Mouse (Mus musculus) neural tube, embryonic 14.5 days (tissue): ENCODE measurements around the gene Slc25a23. TPM values are rescaled to one million over a fixed set of nuclear protein-coding genes. Genes with fewer than 3 reads are reported as not detected.

ENCODE experiments used
- ATAC-seq: fragments of 200-750 bp; cut with Nextera tagmentation; 2 replicates; pipeline ENCODE4 v1.8.0; 2017; ENCODE audit warnings: low read depth, mild to moderate bottlenecking, moderate TSS enrichment, moderate library complexity
- H3K27ac ChIP-seq: fragments of 300-500 bp; sonication (generic); 2 replicates; pipeline ENCODE4 v1.5.1; 2014; ENCODE audit warnings: low read depth, mild to moderate bottlenecking, control low read depth, low read length, moderate library complexity, mixed read lengths
- H3K27me3 ChIP-seq: fragments of 300-500 bp; sonication (generic); 2 replicates; pipeline ENCODE4 v1.6.1; 2014; ENCODE audit warnings: low read length; ENCODE audit not compliant: control insufficient read depth, insufficient read depth
- H3K36me3 ChIP-seq: fragments of 300-500 bp; sonication (generic); 2 replicates; pipeline ENCODE4 v1.6.1; 2014; ENCODE audit warnings: low read length, mixed read lengths; ENCODE audit not compliant: control insufficient read depth, insufficient read depth
- H3K4me1 ChIP-seq: fragments of 300-500 bp; sonication (generic); 2 replicates; pipeline ENCODE4 v1.6.1; 2014; ENCODE audit warnings: low read length; ENCODE audit not compliant: control insufficient read depth, insufficient read depth
- H3K4me2 ChIP-seq: fragments of 300-500 bp; sonication (generic); 2 replicates; pipeline ENCODE4 v1.6.1; 2014; ENCODE audit warnings: mild to moderate bottlenecking, low read depth, low read length, control low read depth
- H3K4me3 ChIP-seq: fragments of 300-500 bp; sonication (generic); 2 replicates; pipeline ENCODE4 v1.5.1; 2014; ENCODE audit warnings: low read depth, low read length, control low read depth, mixed read lengths
- H3K9ac ChIP-seq: fragments of 300-500 bp; sonication (generic); replicated peaks from 2 replicates; pipeline ENCODE4 v1.6.1; 2014; ENCODE audit warnings: low read depth, mild to moderate bottlenecking, control low read depth, low read length, mixed read lengths
- H3K9me3 ChIP-seq: fragments of 300-500 bp; sonication (generic); 2 replicates; pipeline ENCODE4 v1.6.1; 2016; ENCODE audit warnings: low read length; ENCODE audit not compliant: control insufficient read depth
- WGBS: fragments of 180-500 bp; shearing (Covaris S2); extraction: QIAGEN DNeasy Blood & Tissue Kit; methylation state at CpG from one replicate; pipeline ENCODE4 v1.1.7; 2014; 5-methylcytosine and 5-hydroxymethylcytosine counted together
- polyA plus RNA-seq: library from polyadenylated mRNA; unstranded; fragments of >200 nt; fragmentation: Nextera tagmentation; extraction: Ambion mirVana; gene quantifications from 2 replicates; pipeline ENCODE4 v1.2.1, GENCODE M21; 2014

Gene Slc25a23
- polyA plus RNA-seq, 1 experiment from 2014 or later: 48.9 TPM

DNA sequence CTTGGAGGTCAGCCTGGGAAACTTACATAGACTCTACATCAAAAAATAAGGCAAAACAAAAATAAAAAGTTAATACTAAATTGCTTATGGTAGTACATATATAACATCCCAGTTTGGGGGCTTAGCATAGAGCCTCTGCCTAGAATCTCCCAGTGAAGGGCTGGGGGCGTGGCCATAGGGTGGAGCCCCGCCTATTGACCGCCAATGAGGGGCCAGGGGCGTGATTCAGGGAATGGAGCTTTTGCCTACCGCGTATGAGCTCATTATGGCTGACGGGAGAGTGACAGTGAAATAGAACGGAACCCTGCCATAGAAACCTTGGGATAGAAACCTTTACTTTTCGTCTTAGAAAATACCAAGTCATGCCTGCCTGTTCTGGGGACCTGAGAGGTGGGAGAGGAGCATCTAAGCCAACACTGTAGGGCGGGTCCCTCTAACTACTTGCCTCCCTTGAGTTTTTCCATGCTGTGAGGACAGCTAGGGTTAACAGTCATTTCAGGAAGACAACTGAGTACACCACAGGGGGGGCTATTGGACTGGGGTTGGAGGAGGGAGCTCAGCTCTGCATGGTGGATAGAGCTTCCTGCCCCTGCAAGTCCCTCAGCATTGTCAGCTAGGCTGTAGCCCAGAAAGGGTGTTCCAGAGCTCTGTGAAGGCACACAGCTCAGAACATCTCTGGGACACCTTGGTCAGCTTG, 40.1 kb upstream of the Slc25a23 start:
- no peak for ATAC-seq
- H3K4me3 ChIP-seq: no peak overlapping the region
- H3K4me2 ChIP-seq: no peak overlapping the region
- 9% methylated on average over 10 of the region's 10 CpGs for WGBS
- no peaks in the 10 kb centered on the region for H3K27me3 ChIP-seq
- no peaks in the 10 kb centered on the region for H3K9me3 ChIP-seq
- no peak overlapping the region for H3K27ac ChIP-seq
- H3K9ac ChIP-seq: no peak overlapping the region
- no peaks in the 10 kb centered on the region for H3K36me3 ChIP-seq
- peaks cover 4% of the 10 kb centered on the region; the same call in 1 of the 2 replicates for H3K4me1 ChIP-seq

DNA sequence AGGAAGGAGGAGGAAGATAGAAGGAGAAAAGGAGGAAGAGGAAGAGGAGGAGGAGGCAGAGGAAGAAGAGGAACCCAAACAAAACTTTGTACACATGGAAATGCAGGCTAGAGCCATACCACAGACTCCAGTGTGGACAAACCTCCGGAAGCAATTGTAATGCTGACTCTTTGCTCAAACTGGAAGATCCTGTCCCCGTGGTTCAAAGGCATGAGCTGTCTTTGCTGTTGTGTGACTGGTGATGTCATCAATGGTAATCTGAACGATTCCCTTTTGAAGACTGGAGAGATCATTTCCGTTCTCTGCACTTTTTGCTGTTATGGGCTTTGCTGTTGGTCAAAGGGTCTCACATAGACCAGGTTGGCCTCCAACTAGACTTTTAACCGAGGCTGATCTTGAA, 38.7 kb upstream of the Slc25a23 start:
- no peaks in the 10 kb centered on the region for H3K9me3 ChIP-seq
- no peak overlapping the region for H3K27ac ChIP-seq
- H3K4me2 ChIP-seq: no peak overlapping the region
- WGBS: 85% methylated on average over 5 of the region's 5 CpGs
- H3K4me3 ChIP-seq: no peak overlapping the region
- H3K9ac ChIP-seq: no peak overlapping the region
- H3K27me3 ChIP-seq: no peaks in the 10 kb centered on the region
- H3K36me3 ChIP-seq: no peaks in the 10 kb centered on the region
- no peak for ATAC-seq
- H3K4me1 ChIP-seq: no peaks in the 10 kb centered on the region

DNA sequence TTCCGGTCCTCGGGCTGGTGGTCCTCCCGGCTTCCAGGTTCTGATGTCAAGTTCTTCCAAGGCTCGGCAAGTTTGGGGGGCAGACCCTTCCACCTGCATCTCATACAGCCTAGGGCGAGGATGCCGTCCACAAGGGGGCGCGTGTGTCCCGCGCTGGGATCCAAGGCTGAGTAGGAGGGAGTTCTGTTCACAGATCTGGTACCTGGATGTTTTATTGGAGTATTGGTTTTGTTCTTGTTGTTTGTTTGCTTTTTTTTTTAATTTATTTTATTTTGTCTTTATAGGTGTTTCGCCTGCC, 36.9 kb upstream of the Slc25a23 start:
- no peak overlapping the region for H3K9ac ChIP-seq
- H3K9me3 ChIP-seq: no peaks in the 10 kb centered on the region
- 0 out of 2 replicates have a peak overlapping the region, but pooled peaks have one; percentile 4 for H3K4me3 ChIP-seq
- ATAC-seq: peak; percentile 83
- 2% methylated on average over 11 of the region's 11 CpGs for WGBS
- peak overlapping the region; percentile 28 for H3K4me2 ChIP-seq
- H3K4me1 ChIP-seq: no peaks in the 10 kb centered on the region
- H3K27me3 ChIP-seq: no peaks in the 10 kb centered on the region
- H3K27ac ChIP-seq: no peak overlapping the region
- no peaks in the 10 kb centered on the region for H3K36me3 ChIP-seq

DNA sequence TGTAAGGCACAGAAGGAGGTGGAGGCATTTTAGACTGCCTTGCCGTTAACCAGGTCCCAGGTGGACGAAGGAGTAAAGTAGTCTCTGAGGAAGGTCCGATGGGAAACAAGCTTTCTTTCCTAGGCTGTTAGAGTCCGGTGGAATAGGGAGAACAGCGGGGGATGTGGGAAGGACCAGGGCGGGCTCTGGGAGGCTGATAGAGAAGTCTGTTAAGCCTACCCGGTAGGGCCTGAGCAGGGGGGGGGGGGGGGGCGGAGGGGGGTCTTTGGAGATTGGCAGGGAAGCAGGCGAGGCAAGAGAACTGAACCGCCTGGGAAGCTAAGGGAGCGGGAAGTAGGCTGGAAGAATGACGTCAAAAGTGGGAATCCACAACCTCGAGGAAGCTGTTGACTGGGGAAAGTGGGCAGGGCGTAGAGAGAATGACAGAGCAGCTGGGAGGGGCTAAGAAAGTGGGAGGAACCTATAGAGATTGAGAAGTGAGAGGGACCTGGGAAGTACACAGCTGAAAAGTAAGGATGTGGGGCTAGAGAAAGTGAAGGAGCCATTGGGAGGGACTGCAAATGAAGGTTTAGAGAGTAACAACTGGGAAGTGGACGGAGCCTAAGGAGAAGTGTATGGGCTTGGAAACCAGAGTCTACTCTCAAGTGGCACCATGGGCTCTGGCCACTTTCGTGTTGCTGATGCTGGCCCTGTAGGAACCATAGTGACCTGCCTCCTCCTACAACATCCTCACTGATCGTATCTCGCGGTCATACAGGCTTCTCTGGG, 36.4 kb upstream of the Slc25a23 start:
- H3K4me2 ChIP-seq: peak overlapping the region; percentile 28
- H3K27ac ChIP-seq: no peak overlapping the region
- 1% methylated on average over 17 of the region's 19 CpGs for WGBS
- H3K27me3 ChIP-seq: no peaks in the 10 kb centered on the region
- H3K4me3 ChIP-seq: 0 out of 2 replicates have a peak overlapping the region, but pooled peaks have one; percentile 4
- H3K9me3 ChIP-seq: no peaks in the 10 kb centered on the region
- peak; percentile 71 for ATAC-seq
- no peaks in the 10 kb centered on the region for H3K4me1 ChIP-seq
- no peak overlapping the region for H3K9ac ChIP-seq
- no peaks in the 10 kb centered on the region for H3K36me3 ChIP-seq

DNA sequence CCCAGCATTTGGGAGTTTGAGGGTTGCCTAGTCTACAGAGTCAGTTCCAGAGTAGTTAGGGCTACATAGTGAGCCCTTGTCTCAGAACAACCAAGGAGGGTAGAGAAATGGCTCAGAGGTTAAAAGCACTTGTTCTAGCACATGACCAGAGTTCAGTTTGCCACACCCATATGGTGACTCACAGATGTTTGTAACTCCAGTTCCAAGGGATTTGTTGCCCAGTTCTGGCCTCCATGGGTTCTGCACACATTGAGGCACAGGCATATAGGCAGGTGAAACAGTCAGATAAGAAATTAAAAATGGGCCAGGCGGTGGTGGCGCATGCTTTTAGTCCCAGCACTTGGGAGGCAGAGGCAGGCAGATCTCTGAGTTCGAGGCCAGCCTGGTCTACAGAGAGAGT, 34.6 kb upstream of the Slc25a23 start:
- no peak overlapping the region for H3K9ac ChIP-seq
- 91% methylated on average over 3 of the region's 3 CpGs for WGBS
- no peak for ATAC-seq
- no peaks in the 10 kb centered on the region for H3K4me1 ChIP-seq
- H3K4me2 ChIP-seq: no peak overlapping the region
- H3K4me3 ChIP-seq: no peak overlapping the region
- H3K36me3 ChIP-seq: no peaks in the 10 kb centered on the region
- H3K27ac ChIP-seq: no peak overlapping the region
- H3K9me3 ChIP-seq: no peaks in the 10 kb centered on the region
- no peaks in the 10 kb centered on the region for H3K27me3 ChIP-seq

DNA sequence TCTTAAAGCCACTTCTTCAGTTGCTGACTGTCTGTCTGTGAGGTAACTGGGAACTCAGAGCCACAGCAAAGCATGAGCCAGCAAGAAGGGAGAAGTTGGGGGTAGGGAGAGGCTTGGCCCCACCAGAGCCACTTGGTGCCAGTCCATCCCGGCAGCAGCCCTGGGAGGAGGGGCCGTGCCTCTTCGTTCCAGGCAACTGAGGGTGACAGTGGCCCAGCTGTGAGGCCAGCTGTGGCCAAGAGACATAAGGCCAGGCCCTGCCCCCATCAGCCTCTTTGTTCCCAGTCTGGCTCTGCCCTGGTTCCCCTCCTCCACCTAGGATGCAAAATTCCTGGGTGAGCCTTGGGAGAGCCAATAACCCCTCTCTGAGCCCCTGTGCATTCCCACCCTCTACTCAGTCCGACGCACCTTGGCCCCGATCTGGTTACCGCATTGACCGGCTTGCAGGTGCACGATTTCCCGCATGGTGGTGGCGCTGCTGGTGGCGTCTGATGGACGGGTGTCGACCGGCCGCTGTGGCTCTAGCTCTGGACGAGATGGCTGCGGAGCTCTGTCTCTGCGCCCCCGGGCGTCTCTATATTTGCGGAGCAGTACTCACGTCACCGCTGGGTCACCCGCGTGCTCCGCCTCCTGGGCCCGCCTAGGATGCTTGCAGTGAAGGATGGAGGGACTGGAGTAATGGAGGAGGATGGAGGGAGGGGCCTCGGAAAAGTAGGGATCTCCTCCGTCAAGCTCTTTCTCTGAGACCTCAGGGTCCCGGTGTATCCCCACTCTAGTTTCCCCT, 27.6 kb upstream of the Slc25a23 start, which contains the start of gene Tubb4a:
Gene Tubb4a (minus strand): TSS at position 734 of the 784 bp plus-strand sequence.
- H3K4me1 ChIP-seq: peaks cover 5% of the 10 kb centered on the region
- peak within 1 kb of the TSS; percentile 81 for H3K9ac ChIP-seq
- H3K36me3 ChIP-seq: peaks cover 9% of the 10 kb centered on the region
- peak within 1 kb of the TSS; percentile 83 for H3K27ac ChIP-seq
- H3K9me3 ChIP-seq: no peaks in the 10 kb centered on the region
- peak; percentile 96 for ATAC-seq
- under 1% methylated on average over 31 of the region's 31 CpGs for WGBS
- peak within 1 kb of the TSS; percentile 61 for H3K4me3 ChIP-seq
- no peaks in the 10 kb centered on the region for H3K27me3 ChIP-seq
- H3K4me2 ChIP-seq: peak within 1 kb of the TSS; percentile 62

DNA sequence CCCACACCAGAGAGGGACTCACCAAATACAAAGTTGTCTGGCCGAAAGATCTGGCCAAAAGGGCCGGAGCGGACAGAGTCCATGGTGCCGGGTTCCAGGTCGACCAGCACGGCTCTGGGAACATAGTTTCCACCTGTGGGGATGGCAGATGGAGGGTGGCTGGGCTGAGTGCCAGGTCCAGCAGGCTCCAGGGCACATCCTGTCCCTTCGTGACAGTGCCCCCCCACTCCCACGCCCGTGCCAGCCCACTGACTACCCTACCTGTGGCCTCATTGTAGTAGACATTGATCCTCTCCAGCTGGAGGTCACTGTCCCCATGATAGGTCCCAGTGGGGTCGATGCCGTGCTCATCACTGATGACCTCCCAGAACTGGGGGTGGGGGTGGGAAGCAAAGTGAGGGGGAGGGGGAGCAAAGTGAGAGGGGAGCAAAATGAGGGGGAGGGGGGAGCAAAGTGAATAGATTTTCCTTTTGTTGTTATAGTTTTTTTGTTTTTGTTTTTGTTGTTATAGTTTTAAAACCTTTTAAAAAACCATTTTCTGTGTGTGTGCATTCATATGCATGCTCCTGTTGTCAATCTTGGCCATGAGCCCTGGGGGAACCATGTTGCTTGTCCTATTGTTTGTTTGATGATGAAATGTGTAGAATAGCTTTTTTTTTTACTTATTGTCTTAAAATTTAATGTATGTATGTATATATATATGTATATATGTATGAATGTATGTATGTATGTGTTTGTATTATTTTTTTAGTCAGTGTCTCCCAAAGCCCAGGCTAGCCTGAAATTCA, 26.5 kb upstream of the Slc25a23 start:
- H3K4me1 ChIP-seq: peaks cover 5% of the 10 kb centered on the region
- ATAC-seq: no peak
- 86% methylated on average over 11 of the region's 11 CpGs for WGBS
- H3K4me2 ChIP-seq: peak overlapping the region; percentile 62
- H3K4me3 ChIP-seq: peak overlapping the region; percentile 61
- H3K9ac ChIP-seq: peak overlapping the region; percentile 81; the same call in 1 of the 2 replicates
- H3K27me3 ChIP-seq: no peaks in the 10 kb centered on the region
- no peak overlapping the region for H3K27ac ChIP-seq
- H3K36me3 ChIP-seq: peaks cover 12% of the 10 kb centered on the region
- H3K9me3 ChIP-seq: no peaks in the 10 kb centered on the region

DNA sequence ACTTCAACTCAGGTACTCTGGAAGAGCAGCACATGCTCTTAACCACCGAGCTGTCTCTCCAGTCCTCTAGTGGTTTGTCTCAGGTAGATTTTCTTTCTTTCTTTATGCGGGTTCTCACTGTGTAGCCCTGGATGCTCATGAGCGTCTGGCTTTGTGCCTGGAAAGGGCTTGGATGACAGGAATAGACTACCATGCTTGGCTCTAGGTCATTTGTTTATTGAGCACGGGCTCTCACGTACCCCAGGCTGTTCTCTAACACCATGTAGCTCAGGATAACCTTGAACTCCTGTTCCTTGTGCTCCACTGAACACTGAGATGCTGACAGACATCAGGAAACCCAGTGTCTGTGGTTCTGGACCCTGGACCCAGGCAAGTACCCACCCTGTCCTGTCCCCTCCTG, 22.8 kb upstream of the Slc25a23 start:
- Histone ChIP-seq H3K9me3 (no peaks in the 10 kb centered on the region), H3K4me1 (peaks cover 5% of the 10 kb centered on the region), H3K27me3 (no peaks in the 10 kb centered on the region), H3K4me2 (no peak overlapping the region), H3K36me3 (peaks cover 23% of the 10 kb centered on the region), H3K9ac (no peak overlapping the region), H3K27ac (no peak overlapping the region), H3K4me3 (no peak overlapping the region)
- no peak for ATAC-seq
- 89% methylated on average over 5 of the region's 5 CpGs for WGBS
